Mouse (Mus musculus) lung, postnatal 0 days (tissue): ENCODE measurements around the gene Gm21750.

Experiments used
- CTCF ChIP-seq: IDR thresholded peaks from 2 replicates; pipeline ENCODE4 v1.5.1; 2016; ENCODE audit warnings: antibody characterized with exemption, mild to moderate bottlenecking
- EP300 ChIP-seq: IDR thresholded peaks from 2 replicates; pipeline ENCODE4 v1.6.1; 2016; ENCODE audit warnings: antibody characterized with exemption, mild to moderate bottlenecking, control low read depth

DNA sequence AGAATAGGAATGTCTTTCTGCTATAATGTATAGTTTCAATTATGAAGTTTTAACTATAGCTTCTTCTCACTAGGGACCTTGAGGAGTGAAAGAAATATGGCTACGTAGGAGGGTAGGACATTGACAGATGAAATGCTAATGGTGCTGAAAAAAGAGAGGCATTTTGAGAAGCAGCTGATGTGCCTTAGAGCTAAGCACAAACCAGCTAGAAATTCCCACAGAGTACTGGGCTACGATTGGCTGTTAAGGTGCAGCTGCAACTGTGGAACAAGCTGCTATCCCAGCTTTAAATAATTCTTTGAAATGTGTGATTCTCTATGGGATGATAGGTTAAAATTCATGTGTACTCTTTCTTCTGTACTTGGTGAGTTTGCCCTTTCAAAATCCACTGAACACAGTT is 9.1 kb downstream of the Gm21750 start:
- no peak for TF ChIP-seq CTCF
- TF ChIP-seq EP300, result no peak
